Mouse (Mus musculus) liver, embryonic 13.5 days (tissue): ENCODE data around the gene Cox7a1. TPM values are rescaled to one million over a fixed set of nuclear protein-coding genes. Genes with fewer than 3 reads are reported as not detected.
"Not testable (repeated sequence)": the region's sequence is repeated elsewhere in the genome, so short reads cannot be mapped to it uniquely, and the experiment has no call there.

Experiments
- ATAC-seq: fragments of 200-750 bp; cut with Nextera tagmentation; 2 replicates; pipeline ENCODE4 v1.8.0; 2017; ENCODE audit warnings: low read depth, mild to moderate bottlenecking, moderate number of reproducible peaks, moderate library complexity
- DNase-seq: peaks from one replicate; pipeline ENCODE4 v3.0.0; 2022
- H3K27ac ChIP-seq: fragments of 300-500 bp; sonication (generic); 2 replicates; pipeline ENCODE4 v1.5.1; 2015; ENCODE audit warnings: moderate library complexity, mild to moderate bottlenecking, inconsistent platforms
- H3K27me3 ChIP-seq: fragments of 300-500 bp; sonication (generic); 2 replicates; pipeline ENCODE4 v1.6.1; 2015; ENCODE audit warnings: mild to moderate bottlenecking, inconsistent platforms
- H3K36me3 ChIP-seq: fragments of 300-500 bp; sonication (generic); 2 replicates; pipeline ENCODE4 v1.6.1; 2015; ENCODE audit warnings: mild to moderate bottlenecking, inconsistent platforms
- H3K4me1 ChIP-seq: fragments of 300-500 bp; sonication (generic); replicated peaks from 2 replicates; pipeline ENCODE4 v1.6.1; 2015; ENCODE audit warnings: inconsistent platforms
- H3K4me2 ChIP-seq: fragments of 300-500 bp; sonication (generic); 2 replicates; pipeline ENCODE4 v1.6.1; 2015; ENCODE audit warnings: inconsistent platforms, mild to moderate bottlenecking, moderate library complexity
- H3K4me3 ChIP-seq: fragments of 300-500 bp; sonication (generic); replicated peaks from 2 replicates; pipeline ENCODE4 v1.5.1; 2015; ENCODE audit warnings: mild to moderate bottlenecking, inconsistent platforms
- H3K9ac ChIP-seq: fragments of 300-500 bp; sonication (generic); 2 replicates; pipeline ENCODE4 v1.6.1; 2015; ENCODE audit warnings: mild to moderate bottlenecking, inconsistent platforms
- H3K9me3 ChIP-seq: fragments of 300-500 bp; sonication (generic); replicated peaks from 2 replicates; pipeline ENCODE4 v1.6.1; 2016; ENCODE audit warnings: inconsistent platforms
- WGBS: fragments of 180-500 bp; shearing (Covaris S2); methylation state at CpG from one replicate; pipeline ENCODE4 v1.1.7; 2015; ENCODE audit not compliant: insufficient replicate concordance; 5-methylcytosine and 5-hydroxymethylcytosine counted together
- polyA plus RNA-seq: library from polyadenylated mRNA; unstranded; fragments of >200 nt; fragmentation: Nextera tagmentation; extraction: Ambion mirVana; gene quantifications from 2 replicates; pipeline ENCODE4 v1.2.1, GENCODE M21; 2015

Cox7a1 gene
- polyA plus RNA-seq, 1 experiment from 2014 or later = 4.2 TPM

- 74% methylated on average over 11 of the region's 11 CpGs for WGBS
- no peak for DNase-seq
- no peaks in the 10 kb centered on the region for H3K9me3 ChIP-seq
- no peak overlapping the region for H3K27ac ChIP-seq
- H3K9ac ChIP-seq = no peak overlapping the region
- H3K27me3 ChIP-seq = 0 out of 2 replicates have a peak, but pooled peaks cover 3% of the 10 kb centered on the region
- H3K4me2 ChIP-seq = no peak overlapping the region
- H3K4me1 ChIP-seq = peaks cover 12% of the 10 kb centered on the region
- H3K4me3 ChIP-seq = no peak overlapping the region
- H3K36me3 ChIP-seq = no peaks in the 10 kb centered on the region
- no peak for ATAC-seq
These were observed 19.1 kb downstream of the Cox7a1 start for GRCm38 (mm10) chr7:30202895-30203690.

GRCm38 (mm10) chr7:30204380-30204779 lies 20.4 kb downstream of the Cox7a1 start:
- no peaks in the 10 kb centered on the region for H3K9me3 ChIP-seq
- no peak overlapping the region for H3K27ac ChIP-seq
- H3K27me3 ChIP-seq = 0 out of 2 replicates have a peak, but pooled peaks cover 5% of the 10 kb centered on the region
- H3K36me3 ChIP-seq = no peaks in the 10 kb centered on the region
- 25% methylated on average over 8 of the region's 8 CpGs for WGBS
- no peak for DNase-seq
- peak overlapping the region; percentile 28 for H3K4me2 ChIP-seq
- peaks cover 7% of the 10 kb centered on the region for H3K4me1 ChIP-seq
- no peak overlapping the region for H3K4me3 ChIP-seq
- ATAC-seq = no peak
- 0 out of 2 replicates have a peak overlapping the region, but pooled peaks have one; percentile 26 for H3K9ac ChIP-seq

DNA sequence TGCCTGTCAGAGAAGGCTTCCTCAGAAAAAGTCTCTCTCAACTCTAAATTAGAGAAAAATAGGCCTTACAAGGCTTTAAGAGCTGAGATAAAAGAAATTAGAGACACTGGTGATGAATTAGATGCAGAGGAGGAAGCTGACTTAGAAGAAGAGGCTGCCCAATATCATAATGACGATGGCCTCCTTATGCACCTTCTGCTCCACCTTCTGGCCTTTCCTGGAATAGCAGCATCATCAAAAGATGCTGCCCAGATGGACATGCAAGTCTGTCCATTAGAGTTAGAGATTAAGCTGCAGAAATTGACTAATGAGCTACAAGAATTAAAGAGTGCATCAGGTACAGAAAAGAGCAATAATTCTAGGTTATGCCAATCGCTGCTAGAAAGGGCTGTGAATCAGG lies 21.4 kb downstream of the Cox7a1 start:
- Histone ChIP-seq H3K27me3 (0 out of 2 replicates have a peak, but pooled peaks cover 2% of the 10 kb centered on the region), H3K4me2 (no peak overlapping the region), H3K27ac (no peak overlapping the region), H3K36me3 (no peaks in the 10 kb centered on the region), H3K9me3 (no peaks in the 10 kb centered on the region), H3K9ac (no peak overlapping the region), H3K4me1 (peaks cover 7% of the 10 kb centered on the region), H3K4me3 (no peak overlapping the region)
- ATAC-seq (no peak), DNase-seq (peak; percentile 45)
- WGBS = 4% methylated on average over 2 of the region's 2 CpGs

GRCm38 (mm10) chr7:30206364-30206763 lies 22.4 kb downstream of the Cox7a1 start:
- not testable (repeated sequence) for DNase-seq, H3K4me2 ChIP-seq, H3K27me3 ChIP-seq, ATAC-seq, H3K9ac ChIP-seq, H3K4me1 ChIP-seq, H3K36me3 ChIP-seq, H3K27ac ChIP-seq, H3K4me3 ChIP-seq, H3K9me3 ChIP-seq
- 42% methylated on average over 5 of the region's 5 CpGs for WGBS

GRCm38 (mm10) chr7:30211025-30211424 lies 27.1 kb downstream of the Cox7a1 start:
- H3K9me3 ChIP-seq = no peaks in the 10 kb centered on the region
- H3K4me3 ChIP-seq = no peak overlapping the region
- H3K4me2 ChIP-seq = no peak overlapping the region
- ATAC-seq = no peak
- H3K27ac ChIP-seq = no peak overlapping the region
- H3K9ac ChIP-seq = no peak overlapping the region
- no peak for DNase-seq
- WGBS = 34% methylated on average over 4 of the region's 4 CpGs
- no peaks in the 10 kb centered on the region for H3K4me1 ChIP-seq
- H3K36me3 ChIP-seq = no peaks in the 10 kb centered on the region
- H3K27me3 ChIP-seq = 0 out of 2 replicates have a peak, but pooled peaks cover 6% of the 10 kb centered on the region

GRCm38 (mm10) chr7:30213881-30214280 lies 29.9 kb downstream of the Cox7a1 start:
- H3K9ac ChIP-seq = no peak overlapping the region
- no peak overlapping the region for H3K27ac ChIP-seq
- H3K4me1 ChIP-seq = peaks cover 5% of the 10 kb centered on the region
- H3K9me3 ChIP-seq = no peaks in the 10 kb centered on the region
- DNase-seq (no peak), ATAC-seq (no peak)
- no peak overlapping the region for H3K4me3 ChIP-seq
- H3K4me2 ChIP-seq = no peak overlapping the region
- H3K36me3 ChIP-seq = no peaks in the 10 kb centered on the region
- WGBS = 67% methylated on average over 3 of the region's 3 CpGs
- H3K27me3 ChIP-seq = 0 out of 2 replicates have a peak, but pooled peaks cover 4% of the 10 kb centered on the region

DNA sequence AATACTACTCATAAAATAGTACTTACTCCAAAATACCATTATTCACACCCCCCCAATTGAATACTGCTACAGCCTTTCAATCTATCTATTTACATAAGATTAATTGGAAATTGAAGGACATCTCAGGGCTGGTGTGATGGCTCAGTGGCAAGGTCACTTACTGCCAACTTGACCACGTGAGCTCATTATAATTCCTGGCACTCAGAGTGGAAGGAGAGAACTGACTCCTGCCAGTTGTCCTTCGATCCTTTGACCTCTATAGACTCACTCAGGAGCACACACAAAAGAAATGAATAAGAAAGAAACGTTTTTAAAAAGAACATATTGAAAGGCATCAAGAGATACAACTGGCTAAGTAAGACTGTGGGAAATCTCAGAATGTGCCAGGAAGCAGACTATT lies 31.9 kb downstream of the Cox7a1 start:
- 72% methylated on average over 3 of the region's 3 CpGs for WGBS
- 0 out of 2 replicates have a peak, but pooled peaks cover 4% of the 10 kb centered on the region for H3K27me3 ChIP-seq
- H3K9me3 ChIP-seq = no peaks in the 10 kb centered on the region
- no peak overlapping the region for H3K27ac ChIP-seq
- no peaks in the 10 kb centered on the region for H3K36me3 ChIP-seq
- no peak overlapping the region for H3K4me3 ChIP-seq
- H3K4me1 ChIP-seq = peaks cover 20% of the 10 kb centered on the region
- H3K4me2 ChIP-seq = no peak overlapping the region
- ATAC-seq (no peak), DNase-seq (no peak)
- H3K9ac ChIP-seq = no peak overlapping the region

DNA sequence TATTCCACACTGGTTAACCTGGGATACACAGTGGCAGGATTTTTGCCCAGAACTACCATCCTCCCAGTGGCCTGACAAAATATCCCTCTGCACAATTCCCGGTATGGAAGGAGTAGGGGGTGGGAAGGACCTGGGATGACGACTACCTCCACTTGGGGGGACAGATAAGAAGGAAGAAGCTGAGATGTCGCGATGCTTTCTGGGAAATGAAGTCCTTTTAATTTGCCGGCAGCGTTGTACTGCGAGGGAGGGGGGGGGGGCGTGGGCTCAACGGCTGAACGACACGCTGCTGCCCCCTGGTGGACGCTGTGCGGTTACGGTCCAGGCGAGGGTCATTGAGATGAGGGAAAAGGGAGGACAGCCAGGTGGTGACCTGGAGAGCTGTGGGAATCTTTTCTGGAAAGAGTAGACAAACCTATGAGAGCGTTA lies 32.8 kb downstream of the Cox7a1 start:
- no peaks in the 10 kb centered on the region for H3K36me3 ChIP-seq
- peaks cover 21% of the 10 kb centered on the region for H3K4me1 ChIP-seq
- no peaks in the 10 kb centered on the region for H3K27me3 ChIP-seq
- no peak overlapping the region for H3K27ac ChIP-seq
- peak; percentile 52 for ATAC-seq
- H3K9me3 ChIP-seq = no peaks in the 10 kb centered on the region
- peak; percentile 57 for DNase-seq
- 0 out of 2 replicates have a peak overlapping the region, but pooled peaks have one; percentile 13 for H3K4me3 ChIP-seq
- H3K9ac ChIP-seq = no peak overlapping the region
- peak overlapping the region; percentile 47 for H3K4me2 ChIP-seq
- WGBS = 2% methylated on average over 15 of the region's 16 CpGs

DNA sequence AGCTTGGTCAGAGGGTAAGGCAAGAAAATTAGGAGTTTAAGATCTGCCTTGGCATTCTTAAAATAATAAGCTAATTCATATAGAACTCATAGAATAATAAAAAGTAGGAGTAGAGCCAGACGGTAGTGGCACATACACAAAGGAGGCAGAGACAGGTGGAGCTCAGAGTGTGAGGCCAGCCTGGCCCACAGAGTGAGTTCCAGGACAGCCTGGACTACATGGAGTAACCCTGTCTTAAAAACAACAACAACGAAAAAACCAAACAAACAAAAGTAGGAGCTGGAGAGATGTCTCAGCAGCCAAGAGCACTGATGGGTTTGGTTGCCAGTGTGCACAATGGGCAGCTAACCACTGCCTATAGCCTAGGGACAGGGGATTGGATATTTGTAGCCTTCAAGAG lies 33.3 kb downstream of the Cox7a1 start:
- Histone ChIP-seq H3K4me2 (no peak overlapping the region), H3K9ac (no peak overlapping the region), H3K36me3 (no peaks in the 10 kb centered on the region; the same call in 1 of the 2 replicates), H3K4me3 (no peak overlapping the region), H3K4me1 (peaks cover 26% of the 10 kb centered on the region), H3K27me3 (no peaks in the 10 kb centered on the region), H3K27ac (no peak overlapping the region), H3K9me3 (no peaks in the 10 kb centered on the region)
- WGBS = 65% methylated on average over 2 of the region's 2 CpGs
- DNase-seq (no peak), ATAC-seq (no peak)

DNA sequence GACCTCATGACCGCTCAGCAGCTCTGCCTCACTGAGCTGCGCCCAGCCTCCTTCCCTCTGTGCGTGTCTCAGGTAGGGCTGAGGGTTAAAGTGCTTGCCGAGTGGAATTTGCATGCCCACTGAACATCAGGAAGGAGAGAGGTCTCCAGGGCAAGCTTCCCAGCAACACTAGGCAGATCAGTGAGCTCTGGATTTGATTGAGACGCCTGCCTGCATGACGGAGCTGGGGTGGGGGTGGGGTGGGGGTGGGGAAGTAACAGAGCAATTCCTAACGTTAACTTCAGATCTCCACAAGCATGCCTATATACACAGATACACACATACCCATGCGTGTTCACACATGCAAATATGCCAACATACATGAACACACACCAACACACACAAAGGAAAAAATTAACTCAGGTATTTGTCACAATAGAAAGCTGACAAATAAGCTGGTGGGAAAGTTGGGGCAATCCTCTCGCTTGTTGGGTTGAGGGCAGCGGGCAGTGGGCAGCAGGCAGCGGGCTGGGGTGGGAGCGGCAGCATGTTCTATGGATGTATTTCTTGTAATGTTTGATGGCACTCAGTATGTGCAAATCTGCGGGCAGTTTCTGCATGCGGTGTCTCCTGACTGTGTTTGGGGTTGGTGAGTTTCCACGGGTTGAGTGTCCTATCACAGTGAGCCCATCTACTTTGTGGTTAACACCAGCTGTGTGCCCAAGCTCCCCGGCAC lies 35.5 kb downstream of the Cox7a1 start:
- H3K27me3 ChIP-seq = no peaks in the 10 kb centered on the region
- H3K4me3 ChIP-seq = peak overlapping the region; percentile 56
- WGBS = 5% methylated on average over 16 of the region's 16 CpGs
- peak; percentile 33 for DNase-seq
- H3K4me2 ChIP-seq = peak overlapping the region; percentile 79
- H3K4me1 ChIP-seq = peaks cover 30% of the 10 kb centered on the region
- peak overlapping the region; percentile 68 for H3K9ac ChIP-seq
- no peak overlapping the region for H3K27ac ChIP-seq
- H3K9me3 ChIP-seq = no peaks in the 10 kb centered on the region
- H3K36me3 ChIP-seq = peaks cover 18% of the 10 kb centered on the region
- ATAC-seq = peak; percentile 43

DNA sequence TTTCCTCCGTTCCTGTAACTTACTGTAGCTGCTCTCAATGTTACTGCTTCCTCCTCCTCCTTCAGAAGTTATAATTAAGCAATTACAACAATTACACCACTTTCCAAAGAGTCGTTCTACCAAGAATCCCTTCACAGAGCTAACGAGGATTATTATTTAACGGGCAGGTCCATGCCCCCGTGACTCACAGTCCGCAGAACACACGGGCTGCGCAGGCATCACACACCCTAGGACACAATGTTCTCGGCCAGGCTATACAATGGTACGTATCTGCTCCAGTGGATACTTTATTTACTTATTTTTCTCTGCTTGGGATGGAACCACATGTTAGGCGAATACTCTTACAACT lies 36.0 kb downstream of the Cox7a1 start:
- Histone ChIP-seq H3K4me2 (peak overlapping the region; percentile 79), H3K4me1 (peaks cover 30% of the 10 kb centered on the region), H3K36me3 (peaks cover 20% of the 10 kb centered on the region), H3K9me3 (no peaks in the 10 kb centered on the region), H3K4me3 (peak overlapping the region; percentile 56), H3K9ac (peak overlapping the region; percentile 68), H3K27ac (no peak overlapping the region), H3K27me3 (no peaks in the 10 kb centered on the region)
- DNase-seq (no peak), ATAC-seq (0 out of 2 replicates have a peak, but pooled peaks have one; percentile 15)
- WGBS = 18% methylated on average over 11 of the region's 11 CpGs
